Mouse (Mus musculus): ENCODE results near the gene Tbl3.

The Tbl3 gene

GRCm38 (mm10) chr17:24706982-24707800 is at the start of gene Tbl3:
TSS of gene Tbl3 (minus strand) at chr17:24707660.
- DNase-seq (ENCODE audit: low read depth), result peak; percentile 95

GRCm38 (mm10) chr17:24752415-24753394 is 45.2 kb upstream of the Tbl3 start, which contains the start of gene Hs3st6:
TSS of gene Hs3st6 (plus strand) at chr17:24752988.
- no peak for DNase-seq (ENCODE audit: low read depth)

DNA sequence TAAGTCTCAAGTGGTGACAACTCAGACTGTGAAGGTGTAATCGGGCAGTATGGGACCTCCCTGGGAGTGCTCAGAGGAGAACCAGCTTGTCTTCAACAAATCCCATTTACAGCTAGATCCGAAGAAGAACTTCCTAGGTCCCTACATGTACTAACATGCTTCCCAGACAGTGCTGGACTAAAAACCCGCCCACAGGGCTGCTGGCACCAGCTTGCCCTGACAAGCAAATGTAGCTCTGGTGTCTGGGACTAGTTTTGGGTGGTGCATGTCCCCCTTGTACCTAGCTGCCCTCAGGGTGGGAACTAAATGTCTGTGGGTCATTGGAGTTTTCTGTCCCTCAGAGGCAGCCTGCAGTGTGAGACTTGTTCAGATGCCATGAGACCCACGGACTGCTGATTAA is 44.1 kb upstream of the Tbl3 start:
- no peak for DNase-seq (ENCODE audit: low read depth)

DNA sequence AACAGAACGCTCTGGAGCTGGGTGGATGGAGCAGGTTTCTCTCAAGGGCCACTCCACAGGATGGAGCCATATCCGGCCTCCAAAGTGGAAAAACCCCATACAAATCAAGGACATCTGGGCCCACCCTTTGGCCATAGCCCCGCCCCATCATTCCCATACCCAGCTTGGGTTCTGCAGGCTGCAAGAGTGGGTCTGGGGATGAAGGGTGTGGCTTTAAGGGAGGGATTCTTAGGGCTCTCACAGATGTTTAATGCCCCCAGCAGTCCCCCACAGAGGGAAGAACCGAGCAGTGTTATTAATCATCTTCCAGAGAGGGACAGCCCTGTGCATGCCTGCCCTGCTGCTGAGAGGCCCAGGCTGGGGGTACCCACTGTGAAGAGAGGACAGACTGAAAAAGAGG is 39.5 kb upstream of the Tbl3 start:
- no peak for DNase-seq (ENCODE audit: low read depth)

DNA sequence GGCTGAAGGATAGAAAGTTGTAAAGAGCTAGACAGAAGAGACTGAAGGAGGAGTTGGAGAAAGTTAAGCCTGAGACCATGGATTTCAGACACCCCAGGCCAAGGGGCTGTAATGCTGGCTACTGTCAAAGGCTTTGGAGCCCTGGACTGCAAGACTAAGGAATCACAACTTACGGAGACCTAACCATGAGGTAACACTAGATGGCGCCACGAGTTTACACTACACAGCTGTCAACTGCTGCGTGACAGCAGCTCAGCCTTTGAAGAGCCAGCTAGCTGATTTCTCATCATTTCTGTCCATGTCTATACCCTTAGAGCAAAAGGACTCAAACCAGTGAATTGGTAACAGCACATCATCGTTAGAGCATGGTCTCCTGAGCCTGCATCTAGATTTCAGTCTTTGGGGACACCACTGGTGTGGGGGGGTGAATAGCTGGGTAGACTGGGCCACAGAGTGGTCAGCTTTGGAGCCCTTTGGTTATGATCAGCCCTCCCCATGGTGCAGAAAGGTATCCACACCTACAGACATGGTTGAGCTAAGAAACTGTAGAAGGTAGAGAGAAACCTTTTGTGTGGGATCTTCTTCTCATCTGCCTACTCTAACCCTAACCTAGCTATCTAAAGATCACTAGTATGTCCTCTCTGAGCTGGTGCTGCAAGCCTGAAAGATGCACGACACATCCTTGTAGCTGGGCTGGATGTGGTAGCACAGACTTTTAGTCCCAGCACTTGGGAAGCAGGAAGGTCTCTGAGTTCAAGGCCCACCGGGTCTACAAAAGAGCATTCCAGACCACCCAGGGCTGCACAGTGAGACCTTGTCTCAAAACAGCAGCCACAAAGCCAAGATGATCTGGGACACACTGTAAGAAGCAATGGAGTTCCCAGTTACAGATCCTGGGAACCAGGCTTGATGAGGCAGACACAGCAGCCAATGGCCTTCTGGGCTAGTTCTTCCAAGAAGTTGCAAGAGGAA is 38.4 kb upstream of the Tbl3 start:
- peak; percentile 92 for DNase-seq (ENCODE audit: low read depth)

DNA sequence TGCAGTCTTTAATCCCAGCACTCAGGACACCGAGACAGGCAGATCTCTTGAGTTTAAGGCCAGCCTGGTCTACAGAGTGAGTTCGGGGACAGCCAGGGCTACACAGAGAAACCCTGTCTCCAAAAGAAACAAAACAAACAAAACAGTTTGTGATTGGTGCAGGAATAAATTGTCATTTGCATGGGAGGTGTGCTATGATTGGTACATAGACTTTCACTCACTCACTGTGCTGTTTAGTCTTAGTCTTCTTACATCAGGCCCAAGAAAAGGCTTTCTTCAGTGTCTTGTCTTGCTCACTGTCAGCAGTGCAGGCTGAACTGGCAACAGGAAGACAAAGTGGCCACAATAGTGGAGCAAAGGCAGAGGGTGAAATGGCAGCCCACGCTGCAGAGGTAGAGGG is 36.9 kb upstream of the Tbl3 start:
- DNase-seq (ENCODE audit: low read depth), result peak; percentile 10

- no peak for DNase-seq (ENCODE audit: low read depth)
Observed at GRCm38 (mm10) chr17:24743896-24744295, 36.4 kb upstream of the Tbl3 start.

DNA sequence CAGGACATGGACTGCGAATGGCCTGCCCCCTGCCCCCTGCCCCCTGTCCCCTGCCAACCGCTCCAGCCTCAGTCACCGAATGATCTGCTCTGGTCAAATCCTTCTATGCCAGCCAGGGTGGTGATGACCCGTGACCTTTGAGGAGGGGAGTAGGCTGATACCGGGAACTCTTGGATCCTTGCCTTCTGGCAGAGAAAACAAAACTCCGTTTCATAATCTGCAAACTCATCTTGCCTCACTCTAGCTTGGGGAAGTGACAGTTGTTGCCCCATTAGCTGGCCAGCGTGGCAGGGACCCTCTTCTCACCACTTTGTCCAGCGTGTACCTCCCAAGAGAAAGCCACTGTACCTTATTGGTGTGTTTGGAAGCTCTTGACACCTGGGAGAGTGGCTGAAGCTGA is 34.8 kb upstream of the Tbl3 start:
- DNase-seq (ENCODE audit: low read depth), result peak; percentile 40

DNA sequence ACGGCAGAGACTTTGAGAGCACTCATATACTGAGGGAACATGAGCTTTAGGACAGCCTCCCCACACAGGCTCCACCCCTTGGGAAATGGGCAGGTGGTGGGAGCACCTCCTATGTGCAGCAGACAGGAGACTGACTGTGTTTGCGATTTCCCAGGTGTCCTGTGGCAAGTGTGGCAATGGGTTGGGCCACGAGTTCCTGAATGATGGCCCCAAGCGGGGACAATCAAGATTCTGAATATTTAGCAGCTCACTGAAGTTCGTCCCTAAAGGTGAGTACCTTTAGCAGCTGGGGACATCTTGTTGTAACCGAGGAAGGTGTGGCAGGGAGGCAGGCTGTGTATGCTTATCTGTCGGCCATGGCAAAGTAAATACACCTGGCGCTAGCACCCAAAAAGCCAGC is 32.5 kb upstream of the Tbl3 start:
- no peak for DNase-seq (ENCODE audit: low read depth)

DNA sequence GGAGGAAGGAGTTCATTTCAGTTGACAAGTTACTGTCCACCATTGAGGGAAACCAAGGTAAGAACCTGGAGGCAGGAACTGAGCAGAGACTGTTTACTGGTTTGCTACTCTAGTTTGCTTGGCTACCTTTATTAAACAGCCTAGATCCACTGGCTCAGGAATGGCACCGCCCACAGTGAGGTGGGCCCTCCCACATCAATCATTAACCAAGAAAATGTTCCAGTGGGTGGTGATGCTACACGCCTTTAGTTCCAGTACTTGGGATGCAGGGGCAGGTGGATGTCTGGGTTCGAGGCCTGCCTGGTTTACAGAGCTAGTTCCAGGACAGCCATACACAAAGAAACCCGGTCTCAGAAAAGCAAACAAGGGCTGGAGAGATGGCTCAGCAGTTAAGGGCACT is 30.8 kb upstream of the Tbl3 start:
- no peak for DNase-seq (ENCODE audit: low read depth)

- peak; percentile 70 for DNase-seq (ENCODE audit: low read depth)
Observed at GRCm38 (mm10) chr17:24737135-24737810, 29.8 kb upstream of the Tbl3 start.

DNA sequence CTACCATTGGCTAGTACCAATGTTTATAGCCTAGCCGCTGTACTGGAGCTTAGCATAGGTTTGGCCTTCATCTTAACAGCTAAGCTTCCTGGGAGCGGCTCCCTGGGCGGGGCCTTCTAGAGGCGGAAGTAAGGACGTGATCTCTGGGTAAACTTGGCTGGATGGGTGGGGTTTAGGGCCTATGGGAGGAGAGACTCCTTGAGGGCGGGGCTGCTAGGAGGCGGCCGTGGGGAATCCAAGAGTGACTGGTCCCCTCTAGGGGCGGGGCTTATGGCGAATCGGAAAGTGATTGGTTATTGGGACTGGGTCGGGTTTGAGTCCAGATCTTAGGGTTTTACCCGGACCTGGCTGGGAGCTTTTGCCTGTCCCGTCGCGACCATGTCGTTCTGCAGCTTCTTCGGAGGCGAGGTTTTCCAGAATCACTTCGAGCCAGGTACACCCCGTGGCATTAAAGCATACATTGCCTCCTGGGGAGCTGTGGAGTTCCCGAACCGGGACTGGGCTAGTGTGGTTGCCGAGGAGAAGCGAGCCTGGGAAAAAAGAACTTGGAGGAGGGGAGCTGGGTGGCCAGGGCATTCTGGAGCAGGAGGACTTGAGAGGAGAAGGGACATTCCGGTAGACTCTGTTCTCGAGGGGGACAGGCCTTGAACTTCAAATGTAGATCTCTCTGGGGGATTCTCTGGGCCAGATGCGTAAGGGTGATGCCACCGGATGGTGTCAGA is 29.0 kb upstream of the Tbl3 start, which contains the start of gene Msrb1:
TSS of gene Msrb1 (plus strand) at position 313 of the 722 bp plus-strand sequence.
- DNase-seq (ENCODE audit: low read depth), result peak; percentile 98

- no peak for DNase-seq (ENCODE audit: low read depth)
Observed at GRCm38 (mm10) chr17:24735446-24735845, 28.0 kb upstream of the Tbl3 start.

GRCm38 (mm10) chr17:24734513-24734912 is 27.1 kb upstream of the Tbl3 start:
- DNase-seq (ENCODE audit: low read depth), result peak; percentile 21

DNA sequence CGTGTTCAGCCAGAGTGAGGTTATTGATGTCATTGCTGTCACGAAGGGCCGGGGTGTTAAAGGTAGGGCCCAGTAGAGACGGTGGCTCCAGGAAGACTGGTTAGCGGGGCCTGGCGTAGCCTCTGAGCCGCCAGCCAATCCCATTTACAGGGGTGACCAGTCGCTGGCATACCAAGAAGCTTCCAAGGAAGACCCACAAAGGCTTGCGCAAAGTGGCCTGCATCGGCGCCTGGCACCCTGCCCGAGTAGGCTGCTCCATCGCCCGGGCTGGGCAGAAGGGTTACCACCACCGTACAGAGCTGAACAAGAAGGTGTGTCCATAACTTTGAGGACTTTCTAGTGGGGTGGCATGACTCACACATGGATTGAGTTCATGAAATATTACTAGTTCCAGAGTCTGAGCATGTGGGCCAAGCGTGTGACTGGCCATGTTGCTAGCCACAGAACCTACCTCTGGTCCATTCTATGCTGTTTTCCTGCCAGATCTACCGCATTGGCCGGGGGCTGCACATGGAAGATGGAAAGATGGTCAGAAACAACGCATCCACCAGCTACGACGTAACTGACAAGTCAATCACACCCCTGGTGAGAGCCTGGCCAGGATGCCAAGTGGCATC is 26.1 kb upstream of the Tbl3 start:
- peak; percentile 28 for DNase-seq (ENCODE audit: low read depth)

DNA sequence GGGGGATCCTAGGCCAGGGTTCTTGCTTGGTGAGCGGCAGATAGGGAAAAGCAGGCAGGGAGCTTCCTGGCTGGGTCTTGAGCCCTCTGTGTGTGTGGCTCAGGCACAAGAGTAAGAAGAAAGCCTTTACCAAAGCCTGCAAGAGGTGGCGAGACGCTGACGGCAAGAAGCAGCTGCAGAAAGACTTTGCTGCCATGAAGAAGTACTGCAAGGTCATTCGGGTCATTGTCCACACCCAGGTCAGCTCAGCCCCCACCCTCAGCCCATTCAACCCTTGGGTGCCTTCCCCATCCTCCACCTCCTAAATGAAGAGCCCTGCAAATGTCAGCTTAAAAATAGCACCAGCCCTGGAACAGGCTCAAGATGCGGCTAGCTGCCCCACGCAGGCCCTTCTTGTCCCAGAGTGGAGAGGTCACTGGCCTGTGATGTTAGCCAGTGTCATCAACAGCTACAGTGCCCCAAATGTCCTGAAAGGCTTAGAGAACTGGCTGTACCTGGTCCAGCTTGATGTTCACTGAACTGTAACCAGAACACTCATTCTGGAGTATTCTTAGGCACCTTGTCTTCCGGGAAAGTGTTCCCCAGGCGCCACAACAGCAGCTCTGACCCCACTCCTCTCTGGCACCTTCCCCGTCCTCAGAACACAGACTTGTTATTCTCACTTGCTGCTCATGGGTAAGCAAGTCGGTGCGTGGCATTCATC is 24.9 kb upstream of the Tbl3 start:
- no peak for DNase-seq (ENCODE audit: low read depth)

DNA sequence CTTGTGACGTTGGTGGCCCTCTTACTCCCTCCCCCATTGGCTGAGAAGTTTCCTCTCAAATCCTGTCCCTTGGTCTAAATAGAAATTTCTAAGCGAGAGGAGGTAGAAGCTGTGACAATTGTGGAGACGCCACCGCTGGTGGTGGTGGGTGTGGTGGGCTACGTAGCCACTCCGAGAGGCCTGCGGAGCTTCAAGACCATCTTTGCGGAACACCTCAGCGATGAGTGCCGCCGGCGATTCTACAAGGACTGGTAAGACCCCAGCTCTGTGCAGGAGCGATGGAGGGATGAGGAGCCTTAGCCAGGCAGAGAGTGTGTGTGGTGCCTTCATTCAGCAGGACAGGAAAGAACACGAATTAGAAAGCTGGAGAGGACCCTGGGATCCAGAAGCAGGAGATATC is 23.3 kb upstream of the Tbl3 start:
- DNase-seq (ENCODE audit: low read depth), result peak; percentile 46

DNA sequence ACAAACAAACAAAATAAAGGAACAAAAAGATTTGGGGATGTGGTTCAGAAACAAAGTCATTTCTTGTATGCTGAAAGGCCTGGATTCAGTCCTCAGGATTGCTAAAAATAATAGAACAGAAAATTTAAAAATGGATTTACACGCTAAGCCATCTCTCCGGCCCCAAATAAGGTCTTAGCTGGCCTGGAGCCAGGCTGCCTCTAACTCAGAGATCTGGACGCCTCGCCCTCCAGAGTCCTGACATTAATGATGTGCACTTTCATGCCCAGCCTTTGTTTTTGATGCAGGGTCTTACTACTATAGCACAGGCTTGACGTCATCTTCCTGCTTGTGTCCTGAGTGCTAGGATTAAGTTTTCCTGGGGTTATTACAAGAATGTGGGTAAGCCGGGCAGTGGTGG is 21.6 kb upstream of the Tbl3 start:
- DNase-seq (ENCODE audit: low read depth), result no peak

DNA sequence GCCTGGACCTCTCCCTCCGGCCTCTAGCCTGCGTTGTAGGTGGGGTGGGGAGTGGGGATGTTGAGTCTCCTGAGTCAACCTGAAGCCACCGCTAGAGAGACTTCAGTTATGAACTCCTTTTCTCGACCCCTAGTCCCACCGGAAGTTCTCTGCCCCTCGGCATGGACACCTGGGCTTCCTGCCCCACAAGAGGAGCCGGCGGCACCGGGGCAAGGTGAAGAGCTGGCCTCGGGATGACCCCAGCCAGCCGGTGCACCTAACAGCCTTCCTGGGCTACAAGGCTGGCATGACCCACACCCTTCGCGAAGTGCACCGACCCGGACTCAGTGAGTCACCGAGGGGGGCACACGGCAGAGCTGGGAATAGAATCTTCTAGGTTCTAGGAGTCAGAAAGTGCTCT is 20.7 kb upstream of the Tbl3 start:
- no peak for DNase-seq (ENCODE audit: low read depth)
